Mouse (Mus musculus): ENCODE measurements around the gene Atp5l.

GRCm38 (mm10) chr9:44866501-44867240 lies 53.9 kb downstream of the Atp5l start:
- TF ChIP-seq EP300 (IDR thresholded peaks at IDR 0.05; ENCODE audit: low read depth) (no peak), CTCF (IDR thresholded peaks at IDR 0.05; ENCODE audit: low read depth) (no peak)
